Mouse (Mus musculus) 3134 (cell line): ENCODE measurements around the gene Specc1.

Experiments
- DNase-seq: peaks from one replicate; pipeline ENCODE4 v3.0.0-alpha.2; 2011; ENCODE audit warnings: low spot score; ENCODE audit not compliant: insufficient read length; ENCODE audit errors: extremely low read depth

Gene Specc1

DNA sequence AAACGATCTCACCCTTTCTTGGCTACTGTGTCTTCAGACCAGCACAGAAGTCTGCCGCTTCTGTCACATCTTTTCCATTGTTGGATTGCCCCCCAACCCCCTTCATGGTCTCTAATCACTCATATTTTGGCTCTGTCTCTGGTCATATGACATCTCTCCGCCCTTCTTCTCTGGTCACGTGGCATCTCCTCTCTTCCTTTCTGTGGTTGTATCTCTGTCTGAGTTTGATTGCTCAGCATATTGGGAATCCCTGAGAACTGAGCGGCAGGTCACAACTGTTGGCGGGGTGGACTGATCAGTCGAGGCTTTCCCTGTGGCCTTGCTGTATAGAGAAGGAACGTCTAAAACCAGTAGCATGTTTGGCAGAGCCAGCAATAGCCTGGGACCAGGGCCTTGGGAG lies 10.5 kb downstream of the Specc1 start:
- no peak for DNase-seq

DNA sequence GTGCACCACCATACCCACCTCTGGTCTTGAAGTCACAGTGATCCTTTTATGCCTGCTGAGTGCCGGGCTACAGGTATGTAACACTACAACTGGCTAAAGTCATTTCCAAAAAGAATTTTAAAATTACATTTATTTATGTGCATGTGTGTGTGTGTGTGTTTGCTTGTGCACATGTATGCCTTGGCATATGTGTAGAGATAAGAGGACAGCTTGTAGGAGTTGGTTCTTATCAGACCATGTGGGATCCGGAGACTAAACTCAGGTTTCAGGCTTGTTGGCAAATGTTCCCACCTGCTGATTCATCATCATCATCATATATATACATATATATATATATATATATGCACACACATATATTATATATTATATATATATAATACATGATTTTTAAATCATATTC lies 12.3 kb downstream of the Specc1 start:
- no peak for DNase-seq

DNA sequence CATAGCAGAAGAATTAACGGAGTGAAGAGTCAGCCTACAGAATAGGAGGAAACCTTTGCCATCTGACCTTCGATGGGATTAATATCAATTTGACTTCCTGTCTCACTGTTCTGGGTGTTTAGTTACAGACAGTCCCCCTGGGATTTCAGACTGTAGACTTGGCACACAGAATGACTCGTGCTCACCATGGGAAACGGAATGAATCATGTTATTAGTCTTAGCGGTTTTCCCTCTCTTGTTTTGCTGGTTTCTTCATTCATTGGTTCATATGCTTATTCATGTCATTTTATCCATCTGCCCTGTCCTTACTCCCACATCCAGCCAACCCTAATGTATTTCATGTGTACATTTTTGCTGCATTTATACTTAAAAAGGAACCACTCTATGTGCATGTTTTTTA lies 14.3 kb downstream of the Specc1 start:
- peak; percentile 67 for DNase-seq

DNA sequence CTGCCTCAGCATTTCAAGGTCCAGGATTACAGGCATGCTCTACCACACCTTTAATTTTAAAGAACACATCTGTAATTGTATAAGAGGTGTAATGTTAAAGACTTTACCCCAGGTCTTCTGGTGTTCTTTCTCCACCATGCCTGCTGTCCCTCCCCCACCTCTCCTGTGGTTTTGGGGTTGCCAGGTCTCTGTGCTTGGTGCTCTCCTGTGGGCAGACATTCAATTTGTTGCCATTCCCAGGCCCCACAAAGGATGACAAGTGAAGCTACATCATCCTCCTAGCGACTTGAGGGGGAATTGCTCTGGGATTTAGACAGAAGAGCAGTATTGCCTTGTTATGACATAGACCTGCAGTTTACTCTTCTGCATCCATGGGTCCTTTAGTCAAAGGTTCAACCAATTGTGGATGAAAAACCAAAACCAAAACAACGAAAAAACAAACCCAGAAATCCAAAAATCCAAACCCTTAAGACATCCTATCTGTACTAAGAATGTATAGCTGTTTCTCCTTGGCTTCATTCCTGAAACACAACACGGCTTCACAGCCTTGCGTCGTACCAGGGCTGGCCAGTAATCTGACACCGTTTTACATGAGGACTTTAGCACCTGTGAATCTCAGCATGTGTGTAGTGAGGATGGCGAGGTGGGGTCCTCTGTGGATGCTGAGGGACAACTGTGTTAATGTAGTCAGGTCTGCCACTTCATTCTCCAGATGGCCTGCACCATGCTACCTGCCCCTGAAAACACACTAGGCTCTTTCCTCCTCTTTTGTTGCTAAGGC lies 15.1 kb downstream of the Specc1 start:
- DNase-seq: no peak

DNA sequence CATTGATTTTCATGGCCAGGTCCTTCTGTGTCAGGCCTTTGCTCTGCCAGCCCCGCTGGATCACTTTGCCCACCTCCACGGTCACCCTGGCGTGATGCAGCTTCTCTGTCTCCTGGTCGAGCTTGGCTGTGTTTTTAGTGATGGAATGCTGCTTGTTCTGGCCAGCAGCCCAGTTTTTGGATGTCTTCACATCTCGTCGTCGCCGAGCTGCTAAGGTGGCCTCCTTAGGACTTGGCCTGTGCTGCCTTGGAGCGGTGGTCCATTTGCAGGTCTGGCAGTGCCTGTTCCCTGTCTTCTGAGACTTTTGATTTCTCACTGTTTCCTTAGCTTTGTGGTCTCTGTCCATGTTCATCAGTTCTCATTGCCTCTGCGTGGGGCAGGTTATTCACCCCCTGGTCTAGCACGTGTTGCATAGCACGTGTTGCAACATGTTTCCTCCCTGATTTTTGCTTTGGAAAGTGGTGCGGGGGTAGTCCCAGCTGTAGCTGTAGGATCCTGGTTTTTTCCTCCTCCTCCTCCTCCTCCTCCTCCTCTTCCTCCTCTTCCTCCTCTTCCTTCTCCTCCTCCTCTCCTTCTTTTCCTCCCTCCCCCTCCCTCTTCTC lies 17.6 kb downstream of the Specc1 start:
- DNase-seq: peak; percentile 51

DNA sequence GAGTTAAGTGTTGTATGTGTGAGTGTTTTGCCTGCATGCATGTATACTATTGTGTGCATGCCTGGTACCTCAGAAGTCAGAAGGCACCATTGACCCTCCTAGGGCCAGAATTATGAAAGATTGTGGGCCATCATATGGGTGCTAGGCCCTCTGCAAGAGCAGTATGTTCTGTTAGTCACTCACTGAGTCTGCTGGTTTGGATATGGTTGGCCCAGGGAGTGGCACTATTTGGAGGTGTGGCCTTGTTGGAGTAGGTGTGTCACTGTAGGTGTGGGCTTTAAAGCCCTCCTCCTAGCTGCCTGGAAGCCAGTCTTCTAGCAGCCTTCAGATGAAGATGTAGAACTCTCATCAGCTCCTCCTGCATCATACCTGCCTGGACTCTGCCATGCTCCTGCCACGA lies 19.2 kb downstream of the Specc1 start:
- no peak for DNase-seq

DNA sequence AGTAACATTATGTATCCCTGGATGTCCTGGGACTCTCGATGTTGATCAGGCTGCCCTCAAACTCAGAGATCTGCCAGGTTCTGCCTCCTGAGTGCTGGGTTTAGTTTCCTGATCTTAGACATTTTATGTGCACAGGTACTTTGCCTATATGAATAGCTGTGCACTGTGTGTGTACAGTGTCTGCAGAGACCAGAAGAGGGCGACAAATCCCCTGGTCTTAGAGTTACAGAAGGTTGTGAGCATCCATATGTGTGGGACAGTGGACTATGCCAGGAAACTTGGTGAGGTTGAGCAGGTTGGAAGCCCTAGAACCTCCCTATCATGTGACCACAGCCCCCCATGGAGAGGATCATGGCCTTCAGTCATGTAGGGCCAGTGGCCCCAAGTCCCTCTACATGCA lies 24.7 kb downstream of the Specc1 start:
- no peak for DNase-seq

DNA sequence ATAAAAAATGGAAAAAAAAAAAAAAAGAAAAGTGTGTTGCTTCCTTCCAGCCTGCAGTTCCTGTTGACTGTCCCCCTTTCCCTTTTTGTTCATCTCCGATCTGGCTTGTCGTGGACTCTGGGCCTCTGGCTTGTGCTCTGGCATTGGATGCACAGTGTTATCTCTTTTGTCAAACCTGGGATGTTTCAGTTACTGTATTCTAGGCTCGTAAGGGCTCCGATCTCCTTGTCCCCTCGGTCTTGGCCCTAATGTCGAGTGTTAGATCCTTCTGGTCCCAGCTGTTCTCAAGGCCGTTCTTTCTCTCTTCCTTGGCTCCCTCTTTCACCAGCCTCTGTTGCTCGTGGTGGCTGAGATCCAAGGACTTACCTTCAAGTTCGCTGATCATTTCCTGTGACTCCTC lies 26.3 kb downstream of the Specc1 start:
- DNase-seq: no peak

DNA sequence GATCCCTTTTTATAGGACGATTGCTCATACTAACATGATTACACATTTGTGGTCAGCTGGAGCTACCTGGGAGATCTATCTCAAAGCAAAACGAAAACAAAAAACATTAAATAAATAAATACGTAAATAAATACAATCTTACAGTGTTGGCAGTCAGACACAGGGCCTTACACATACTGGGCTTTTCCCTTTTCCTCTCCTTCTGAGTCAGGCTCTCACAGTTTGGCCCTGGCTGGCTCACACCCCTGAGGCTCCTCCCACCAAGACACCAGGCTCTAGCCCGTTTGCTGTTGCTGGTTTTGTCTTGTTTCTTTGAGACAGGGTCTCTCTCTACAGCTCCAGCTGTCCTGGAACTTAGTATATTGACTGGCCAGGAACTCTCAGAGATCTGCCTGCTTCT lies 30.4 kb downstream of the Specc1 start:
- DNase-seq: peak; percentile 58

DNA sequence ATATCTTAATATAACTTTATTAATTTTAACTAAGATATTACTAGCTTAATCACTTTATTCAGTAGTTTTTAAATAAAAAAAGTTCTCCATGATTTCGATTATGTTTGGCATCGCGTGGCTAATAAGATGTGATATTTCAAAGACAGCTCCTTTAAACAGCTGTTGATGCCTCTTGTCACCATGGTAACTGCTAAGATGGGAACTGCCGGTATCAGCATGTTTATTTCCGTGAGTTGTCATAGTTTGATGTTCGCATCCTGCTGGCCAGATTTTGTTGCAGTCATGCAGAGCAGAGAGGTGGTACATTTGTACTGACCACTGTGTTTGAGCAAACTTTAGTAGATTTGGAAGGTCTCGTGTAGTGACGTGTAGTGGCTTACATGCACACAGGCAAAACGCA lies 33.1 kb downstream of the Specc1 start:
- DNase-seq: no peak

DNA sequence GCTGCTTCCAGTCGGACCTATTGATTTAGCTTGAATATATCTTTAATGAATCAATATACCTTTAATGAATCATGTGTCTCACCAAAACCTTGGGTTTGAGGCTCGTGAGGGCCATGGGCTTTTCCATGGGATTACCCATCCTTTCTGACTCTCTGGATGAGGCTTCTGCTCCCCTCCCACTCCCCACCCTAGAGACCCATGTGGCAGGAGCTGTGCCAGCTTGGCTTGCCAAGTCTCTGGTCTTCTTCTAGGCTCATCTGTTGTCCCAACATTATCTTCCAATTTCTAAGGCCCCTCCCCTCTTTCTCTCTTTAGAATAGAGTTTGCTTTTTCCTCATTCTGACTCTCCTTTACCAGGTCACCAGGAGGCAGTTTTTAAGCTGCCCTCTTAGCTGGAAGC lies 35.0 kb downstream of the Specc1 start:
- no peak for DNase-seq

DNA sequence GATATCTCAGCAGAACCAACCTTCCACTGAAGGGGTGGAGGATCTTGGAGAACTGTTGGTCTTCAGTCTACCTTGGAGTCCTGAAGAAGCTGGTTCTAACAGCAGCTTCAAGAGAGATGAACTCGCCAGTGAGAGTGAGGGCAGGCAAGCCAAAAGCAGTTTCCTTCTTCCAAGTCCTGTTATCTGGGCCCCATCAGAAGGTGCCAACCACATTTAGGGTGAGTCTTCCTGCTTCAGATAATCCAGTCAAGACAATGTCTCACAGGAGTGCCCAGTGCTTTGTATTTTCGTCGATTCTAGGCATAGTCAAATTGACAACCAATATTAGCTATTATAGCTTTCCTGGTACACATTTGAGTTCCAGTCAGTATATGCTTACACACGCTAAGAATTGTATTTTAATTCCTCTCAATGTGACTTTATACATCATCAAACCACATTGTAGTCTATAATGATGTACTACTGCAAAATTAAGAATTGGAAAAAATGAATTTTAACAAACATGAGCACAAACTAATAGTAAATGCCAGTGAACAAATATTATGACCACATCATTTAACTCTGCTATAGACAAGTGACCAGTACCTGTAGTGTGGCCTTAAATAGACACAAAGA lies 36.2 kb downstream of the Specc1 start:
- no peak for DNase-seq

DNA sequence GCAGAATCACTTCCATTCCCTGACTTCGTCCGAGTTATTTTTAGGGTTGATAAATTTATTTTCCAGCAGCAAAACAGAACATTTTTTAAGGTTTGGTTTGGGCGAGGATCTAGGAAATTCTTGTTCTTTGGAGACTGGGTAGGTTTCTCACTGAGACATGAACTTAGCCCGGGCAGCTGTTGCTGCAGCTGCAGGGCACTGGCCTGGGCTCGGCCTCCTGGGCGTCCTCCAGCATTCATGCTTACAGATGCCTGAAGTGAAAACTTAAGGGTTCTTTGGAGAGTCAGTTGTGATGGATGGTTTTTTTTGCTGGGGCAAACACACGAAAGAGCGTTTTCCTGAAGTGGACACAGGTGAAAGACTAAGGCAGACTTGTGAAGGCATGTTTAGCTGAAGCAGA lies 42.9 kb downstream of the Specc1 start:
- DNase-seq: no peak

DNA sequence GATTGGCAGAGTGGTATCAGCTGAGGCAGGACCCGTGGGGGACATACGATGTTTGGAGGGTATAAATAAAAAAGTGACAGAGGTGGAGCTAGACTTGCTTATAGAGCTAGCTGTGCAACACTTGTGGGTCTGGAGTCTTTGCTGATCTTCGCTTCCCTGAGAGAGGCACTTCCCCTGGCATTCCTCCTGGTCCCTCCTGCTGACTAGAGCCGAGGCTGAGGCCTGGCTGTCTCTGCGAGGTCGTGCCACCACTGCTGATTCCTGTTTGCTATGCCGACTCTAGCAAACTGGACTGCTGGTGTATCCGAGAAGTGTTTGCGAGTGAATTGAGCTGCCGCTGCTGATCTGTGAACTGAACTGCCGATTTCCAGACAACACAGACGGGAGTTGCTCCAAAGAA lies 43.5 kb downstream of the Specc1 start:
- DNase-seq: no peak

DNA sequence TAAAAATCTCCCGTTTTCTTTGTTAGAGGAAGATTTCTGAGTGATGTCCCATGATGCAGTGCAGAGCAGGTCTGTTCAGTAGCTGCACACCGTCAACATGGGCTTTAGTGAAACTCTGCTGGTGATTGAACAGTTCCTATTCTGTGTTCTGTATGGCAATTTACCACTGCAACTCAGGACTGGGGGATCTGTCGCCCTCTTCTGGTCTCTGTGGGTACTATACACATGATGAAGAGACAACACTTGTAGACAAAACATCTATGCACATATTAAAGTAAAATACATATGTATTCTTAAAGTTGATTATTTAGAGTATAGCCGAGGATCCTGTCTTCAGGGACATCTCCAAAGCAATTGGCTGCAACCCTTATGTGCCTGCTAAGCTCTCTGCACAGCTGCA lies 45.4 kb downstream of the Specc1 start:
- DNase-seq: no peak

DNA sequence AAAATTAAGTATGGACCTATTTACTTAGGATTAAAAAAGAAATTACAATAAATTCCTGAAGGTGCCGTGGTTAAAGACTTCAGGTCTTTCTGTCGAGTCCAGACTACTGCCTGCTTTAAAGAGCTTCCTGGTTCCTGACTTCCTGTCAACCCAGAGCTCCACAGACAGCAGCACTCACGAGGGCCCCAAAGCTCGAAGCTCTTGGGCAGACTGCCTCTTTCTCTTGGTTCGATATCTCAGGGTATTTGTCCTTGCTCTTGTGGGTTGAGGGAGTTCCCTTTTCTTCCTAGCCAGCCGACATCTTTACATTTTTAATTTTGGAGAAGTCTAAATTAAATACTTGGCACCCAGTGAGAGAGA lies 48.3 kb downstream of the Specc1 start:
- no peak for DNase-seq

DNA sequence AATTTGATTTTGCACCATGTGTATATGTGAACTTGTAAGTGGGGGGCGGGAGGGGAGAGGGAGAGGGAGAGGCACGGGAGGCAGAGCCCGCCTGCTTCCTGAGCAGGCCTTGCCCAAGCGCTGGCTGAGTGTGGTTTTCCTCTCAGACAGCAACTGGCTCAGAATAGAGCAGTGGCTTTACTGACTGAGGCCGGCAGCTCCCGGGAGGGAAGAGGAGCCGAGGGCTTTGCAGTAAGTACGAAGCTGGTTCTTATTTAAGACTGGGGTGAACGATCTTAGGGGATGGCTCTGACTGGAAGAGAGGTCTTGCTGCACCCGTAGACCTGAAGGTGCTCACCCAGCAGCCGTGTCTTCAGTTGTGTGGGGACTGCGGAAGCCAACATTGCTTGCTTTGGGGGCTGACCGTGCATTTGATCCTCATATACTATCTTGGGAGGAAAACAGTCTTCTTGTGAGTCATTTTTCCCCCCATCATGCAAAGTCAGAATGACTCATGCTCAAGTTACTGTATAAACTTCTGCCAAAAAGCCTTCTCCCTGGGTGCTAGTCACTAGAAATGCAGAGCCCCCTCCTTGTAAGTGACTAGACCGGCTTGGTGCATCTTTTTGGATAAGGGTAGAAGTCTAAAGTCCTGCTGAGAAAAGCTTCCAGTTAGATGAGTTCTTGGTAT lies 48.8 kb downstream of the Specc1 start:
- peak; percentile 88 for DNase-seq

DNA sequence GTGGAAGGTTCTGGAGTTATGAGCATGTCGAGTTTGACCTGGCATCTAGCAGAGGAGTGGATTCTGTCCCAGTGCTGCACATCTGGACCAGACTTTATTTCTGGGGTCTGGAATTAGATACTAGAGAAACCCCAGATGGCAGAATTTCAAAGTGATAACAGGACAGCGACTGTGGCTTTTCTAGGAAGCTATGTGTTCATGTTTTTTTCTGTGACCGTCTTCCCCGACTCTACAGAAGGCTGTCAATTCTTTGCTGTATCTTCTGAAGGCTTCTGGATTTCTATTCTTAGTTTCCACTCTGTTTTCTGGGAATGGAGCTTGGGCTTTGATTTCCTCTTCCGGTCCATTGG lies 49.3 kb downstream of the Specc1 start:
- DNase-seq: no peak

DNA sequence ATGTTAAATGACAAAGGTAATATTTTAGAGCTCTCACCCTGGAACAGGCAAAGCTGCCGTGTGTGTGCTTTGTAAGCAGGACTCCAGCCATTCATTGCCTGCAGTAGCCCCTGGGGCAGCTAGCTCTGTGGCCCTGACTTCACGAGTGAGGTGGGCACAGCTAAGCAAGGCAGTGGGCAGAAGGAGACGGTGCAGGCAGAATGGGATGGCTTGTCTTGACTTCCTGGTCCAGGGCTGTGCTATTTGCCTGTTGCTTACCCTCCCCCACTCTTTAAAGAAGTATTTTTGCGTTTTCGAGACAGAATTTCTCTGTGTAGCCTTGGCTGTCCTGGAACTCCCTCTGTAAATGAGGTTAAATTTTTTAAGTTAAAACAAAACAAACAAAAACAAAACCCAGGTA lies 50.1 kb downstream of the Specc1 start:
- no peak for DNase-seq

DNA sequence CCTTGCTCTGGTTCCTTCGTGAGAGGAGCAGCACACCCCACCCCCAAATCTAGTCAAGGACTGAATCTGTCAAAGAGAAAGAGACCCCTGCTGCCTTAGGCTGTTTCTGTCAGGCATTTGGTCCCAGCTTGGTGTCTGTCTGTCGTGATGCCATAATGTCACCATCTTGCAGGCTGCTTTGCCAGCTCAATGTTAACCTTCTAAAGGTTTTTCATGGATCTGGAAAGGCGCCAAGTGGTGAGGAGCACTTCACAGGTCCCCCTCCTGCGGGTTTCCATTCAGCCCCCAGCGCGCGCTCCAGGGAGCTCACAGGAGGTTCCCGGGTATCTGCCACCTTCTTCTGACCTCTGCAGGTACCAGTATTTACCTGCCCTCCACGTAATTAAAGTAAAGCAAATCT lies 51.4 kb downstream of the Specc1 start:
- no peak for DNase-seq

DNA sequence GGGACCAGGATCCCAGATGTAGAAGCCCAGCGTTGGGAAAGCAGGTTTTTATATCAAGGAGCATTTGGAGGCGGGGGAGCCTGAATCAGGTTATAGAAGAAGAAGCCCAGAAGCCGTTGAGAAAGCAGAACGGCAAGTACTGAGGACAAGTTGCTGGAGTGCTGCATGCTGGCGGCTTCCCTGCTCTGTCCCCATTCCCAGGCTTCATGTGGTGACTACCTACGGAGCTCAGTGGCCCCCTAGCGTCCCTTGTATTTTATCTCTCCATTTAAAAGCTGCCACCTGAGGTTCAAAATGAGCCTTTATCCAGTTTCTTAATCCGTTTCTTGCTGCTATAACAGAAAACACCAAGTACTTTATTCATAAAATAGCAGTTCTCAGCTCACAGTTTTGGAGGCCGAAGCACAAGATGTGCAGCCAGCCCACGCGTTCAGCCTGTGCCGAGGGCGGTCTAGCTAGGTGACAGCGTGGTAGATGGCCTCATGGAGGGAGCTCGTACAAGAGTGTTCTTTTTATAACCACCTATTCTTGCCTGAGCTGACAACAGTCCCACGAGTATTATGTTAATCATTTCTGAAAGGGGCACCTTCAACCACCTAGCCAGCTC lies 54.2 kb downstream of the Specc1 start:
- no peak for DNase-seq

DNA sequence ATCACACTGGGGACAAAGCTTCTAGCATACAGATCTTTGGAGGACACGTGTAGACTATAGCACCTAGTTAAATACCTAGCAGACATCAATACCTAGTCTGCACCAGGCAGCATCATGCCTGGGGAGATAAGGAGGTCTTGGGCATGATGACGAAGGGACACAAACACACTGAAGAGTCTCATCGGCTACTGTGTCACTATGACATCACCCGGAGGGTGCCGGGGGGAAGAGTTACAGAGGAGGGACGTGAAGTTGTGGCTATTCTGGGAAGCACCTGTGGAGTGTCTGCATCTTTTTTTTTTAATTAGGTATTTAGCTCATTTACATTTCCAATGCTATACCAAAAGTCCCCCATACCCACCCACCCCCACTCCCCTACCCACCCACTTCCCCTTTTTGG lies 55.5 kb downstream of the Specc1 start:
- no peak for DNase-seq
